Mouse (Mus musculus): ENCODE data around the gene Apba3.

DNA sequence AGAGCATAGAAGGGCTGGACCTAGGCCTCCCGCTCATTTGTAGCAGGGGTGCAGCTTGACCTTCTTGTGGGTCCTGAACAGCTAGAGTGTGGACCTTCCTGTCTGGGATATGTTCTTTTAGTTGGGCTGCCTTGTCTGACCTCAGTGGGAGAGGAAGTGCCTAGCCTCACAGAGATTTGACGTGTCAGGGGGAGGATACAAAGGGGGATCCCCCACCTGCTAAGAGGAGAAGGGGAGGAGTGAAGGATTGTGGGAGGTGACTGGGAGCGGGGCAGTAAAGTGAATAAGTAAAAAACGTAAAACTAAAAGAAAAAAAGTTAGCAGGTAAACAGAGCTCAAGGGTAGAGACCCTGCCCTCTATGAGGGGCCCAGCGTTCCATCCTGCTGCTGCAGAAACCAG is 42.8 kb downstream of the Apba3 start:
- no peak for TF ChIP-seq CTCF (IDR thresholded peaks at IDR 0.05; ENCODE audit: borderline replicate concordance, extremely low read depth, insufficient read depth, insufficient read length)
- TF ChIP-seq POLR2A (IDR thresholded peaks at IDR 0.05; ENCODE audit: borderline replicate concordance, extremely low read depth, insufficient read depth, insufficient read length, poor library complexity, severe bottlenecking), result no peak
